Mouse (Mus musculus) forebrain, embryonic 11.5 days (tissue): ENCODE data around the gene Exoc6. TPM values are rescaled to one million over a fixed set of nuclear protein-coding genes. Genes with fewer than 3 reads are reported as not detected.
A peak's percentile ranks its signal among the peaks of the same experiment; 100 is the strongest.

Source experiments
- ATAC-seq: fragments of 200-750 bp; cut with Nextera tagmentation; replicated peaks from 2 replicates; pipeline ENCODE4 v1.8.0; 2017; ENCODE audit warnings: moderate TSS enrichment; ENCODE audit not compliant: low FRiP score
- DNase-seq: peaks from one replicate; pipeline ENCODE4 v3.0.0-alpha.2; 2017; ENCODE audit warnings: low spot score
- H3K27ac ChIP-seq: fragments of 300-500 bp; sonication (generic); 2 replicates; pipeline ENCODE4 v1.5.1; 2014; ENCODE audit warnings: low read depth, low read length
- H3K27me3 ChIP-seq: fragments of 300-500 bp; sonication (generic); 2 replicates; pipeline ENCODE4 v1.6.1; 2014; ENCODE audit warnings: mild to moderate bottlenecking, low read length, mixed read lengths; ENCODE audit not compliant: control insufficient read depth, insufficient read depth
- H3K36me3 ChIP-seq: fragments of 300-500 bp; sonication (generic); 2 replicates; pipeline ENCODE4 v1.6.1; 2014; ENCODE audit warnings: mild to moderate bottlenecking, low read length, moderate library complexity, mixed read lengths; ENCODE audit not compliant: control insufficient read depth, insufficient read depth
- H3K4me1 ChIP-seq: fragments of 300-500 bp; sonication (generic); replicated peaks from 2 replicates; pipeline ENCODE4 v1.6.1; 2014; ENCODE audit warnings: low read length, mixed read lengths; ENCODE audit not compliant: control insufficient read depth, insufficient read depth
- H3K4me2 ChIP-seq: fragments of 300-500 bp; sonication (generic); 2 replicates; pipeline ENCODE4 v1.6.1; 2014; ENCODE audit warnings: low read depth, mild to moderate bottlenecking, low read length, moderate library complexity, mixed read lengths; ENCODE audit not compliant: severe bottlenecking
- H3K4me3 ChIP-seq: fragments of 300-500 bp; sonication (generic); 2 replicates; pipeline ENCODE4 v1.5.1; 2014; ENCODE audit warnings: low read depth, low read length
- H3K9ac ChIP-seq: fragments of 300-500 bp; sonication (generic); 2 replicates; pipeline ENCODE4 v1.6.1; 2014; ENCODE audit warnings: low read length
- H3K9me3 ChIP-seq: fragments of 300-500 bp; sonication (generic); 2 replicates; pipeline ENCODE4 v1.6.1; 2016; ENCODE audit warnings: low read length, mixed read lengths; ENCODE audit not compliant: control insufficient read depth
- WGBS: fragments of 180-500 bp; shearing (Covaris S2); extraction: QIAGEN DNeasy Blood & Tissue Kit; methylation state at CpG from one replicate; pipeline ENCODE4 v1.1.7; 2014; 5-methylcytosine and 5-hydroxymethylcytosine counted together
- polyA plus RNA-seq: library from polyadenylated mRNA; unstranded; fragments of >200 nt; fragmentation: Nextera tagmentation; extraction: Ambion mirVana; gene quantifications from 2 replicates; pipeline ENCODE4 v1.2.1, GENCODE M21; 2014

Exoc6 gene
- polyA plus RNA-seq, 1 experiment from 2014 or later, result 10.2 TPM

GRCm38 (mm10) chr19:37531200-37531845 lies 18.9 kb upstream of the Exoc6 start:
- 53% methylated on average over 7 of the region's 7 CpGs for WGBS
- DNase-seq, result peak; percentile 57

GRCm38 (mm10) chr19:37533196-37533595 lies 17.0 kb upstream of the Exoc6 start:
- Histone ChIP-seq H3K9me3 (no peaks in the 10 kb centered on the region), H3K27ac (no peak overlapping the region), H3K27me3 (no peaks in the 10 kb centered on the region), H3K4me3 (no peak overlapping the region), H3K9ac (no peak overlapping the region), H3K4me1 (no peaks in the 10 kb centered on the region), H3K36me3 (no peaks in the 10 kb centered on the region), H3K4me2 (no peak overlapping the region)
- 88% methylated on average over 5 of the region's 5 CpGs for WGBS
- no peak for DNase-seq
- no peak for ATAC-seq

More at GRCm38 (mm10) chr19:37531200-37531845, 18.9 kb upstream of the Exoc6 start:
- ATAC-seq, result no peak
- Histone ChIP-seq H3K4me1 (no peaks in the 10 kb centered on the region), H3K4me3 (no peak overlapping the region), H3K27ac (no peak overlapping the region), H3K36me3 (no peaks in the 10 kb centered on the region), H3K4me2 (no peak overlapping the region), H3K9me3 (no peaks in the 10 kb centered on the region), H3K27me3 (no peaks in the 10 kb centered on the region), H3K9ac (no peak overlapping the region)

GRCm38 (mm10) chr19:37534737-37535365 lies 15.4 kb upstream of the Exoc6 start:
- Histone ChIP-seq H3K4me1 (no peaks in the 10 kb centered on the region), H3K4me3 (no peak overlapping the region), H3K27me3 (no peaks in the 10 kb centered on the region), H3K36me3 (no peaks in the 10 kb centered on the region), H3K9ac (no peak overlapping the region), H3K9me3 (no peaks in the 10 kb centered on the region), H3K27ac (no peak overlapping the region), H3K4me2 (no peak overlapping the region)
- DNase-seq (no peak), ATAC-seq (no peak)
- 58% methylated on average over 3 of the region's 3 CpGs for WGBS

- Histone ChIP-seq H3K4me1 (no peaks in the 10 kb centered on the region), H3K4me3 (no peak overlapping the region), H3K4me2 (no peak overlapping the region), H3K36me3 (no peaks in the 10 kb centered on the region), H3K9me3 (no peaks in the 10 kb centered on the region), H3K27me3 (no peaks in the 10 kb centered on the region), H3K9ac (no peak overlapping the region), H3K27ac (no peak overlapping the region)
- no peak for DNase-seq
- 90% methylated on average over 7 of the region's 7 CpGs for whole genome bisulfite sequencing
- no peak for ATAC-seq
Observed at GRCm38 (mm10) chr19:37536426-37536825, 13.8 kb upstream of the Exoc6 start.

GRCm38 (mm10) chr19:37537717-37538116 lies 12.5 kb upstream of the Exoc6 start:
- H3K4me1 ChIP-seq, result no peaks in the 10 kb centered on the region

GRCm38 (mm10) chr19:37540201-37540600 lies 10.0 kb upstream of the Exoc6 start:
- Histone ChIP-seq H3K9ac (no peak overlapping the region), H3K4me1 (no peaks in the 10 kb centered on the region), H3K9me3 (no peaks in the 10 kb centered on the region), H3K4me3 (no peak overlapping the region), H3K36me3 (no peaks in the 10 kb centered on the region), H3K27me3 (no peaks in the 10 kb centered on the region), H3K4me2 (no peak overlapping the region), H3K27ac (no peak overlapping the region)
- ATAC-seq, result no peak
- no peak for DNase-seq
- WGBS, result 79% methylated on average over 7 of the region's 7 CpGs

More at GRCm38 (mm10) chr19:37537717-37538116, 12.5 kb upstream of the Exoc6 start:
- Histone ChIP-seq H3K27ac (no peak overlapping the region), H3K9ac (no peak overlapping the region), H3K4me2 (no peak overlapping the region), H3K9me3 (no peaks in the 10 kb centered on the region), H3K4me3 (no peak overlapping the region), H3K27me3 (no peaks in the 10 kb centered on the region), H3K36me3 (no peaks in the 10 kb centered on the region)
- ATAC-seq (no peak), DNase-seq (no peak)
- 76% methylated on average over 1 of the region's 1 CpGs for WGBS

- no peak overlapping the region for H3K4me3 ChIP-seq
- ATAC-seq (no peak), DNase-seq (no peak)
- 60% methylated on average over 13 of the region's 13 CpGs for WGBS
- H3K36me3 ChIP-seq, result no peaks in the 10 kb centered on the region
- no peak overlapping the region for H3K4me2 ChIP-seq
- no peaks in the 10 kb centered on the region for H3K9me3 ChIP-seq
- no peak overlapping the region for H3K27ac ChIP-seq
- H3K9ac ChIP-seq, result no peak overlapping the region
- H3K4me1 ChIP-seq, result no peaks in the 10 kb centered on the region
- H3K27me3 ChIP-seq, result no peaks in the 10 kb centered on the region
Observed at GRCm38 (mm10) chr19:37543537-37544326, 6.5 kb upstream of the Exoc6 start.

- H3K9me3 ChIP-seq, result no peaks in the 10 kb centered on the region
- no peak overlapping the region for H3K4me3 ChIP-seq
- H3K4me1 ChIP-seq, result no peaks in the 10 kb centered on the region
- DNase-seq (no peak), ATAC-seq (no peak)
- no peaks in the 10 kb centered on the region for H3K36me3 ChIP-seq
- 92% methylated on average over 9 of the region's 9 CpGs for WGBS
- no peak overlapping the region for H3K9ac ChIP-seq
- no peak overlapping the region for H3K4me2 ChIP-seq
- H3K27me3 ChIP-seq, result no peaks in the 10 kb centered on the region
- H3K27ac ChIP-seq, result no peak overlapping the region
Observed at GRCm38 (mm10) chr19:37544476-37544875, 5.7 kb upstream of the Exoc6 start.
